In genomic region chr5:36866701-36867250, GRCm38 (mm10) we compare ENCODE assay signal across 24 mouse cellular contexts. TPM values are rescaled to one million over a fixed set of nuclear protein-coding genes. Genes with fewer than 3 reads are reported as not detected.
A peak's percentile ranks its signal among the peaks of the same experiment; 100 is the strongest.
DNase-seq lines count a peak whose midpoint lies in the region; ATAC-seq and TF ChIP-seq lines count a peak whose summit lies in the region.
"Had no signal": no experiment of that assay in that cellular context is flagged by ENCODE, and none has a peak within 500 bp of the region (broad histone marks: within the 10 kb centered on the region; RNA-seq: fewer than 3 reads in every experiment).

No protein-coding gene starts in this region.

- DNase-seq in cerebellum, adult 11 months, result peak; percentile 23
- DNase-seq in left cerebral cortex, adult 2 months (ENCODE audit: extremely low spot score in 1 of 2, low spot score in 2 of 2), result no peak
- no peak for DNase-seq in left cerebral cortex, postnatal 25 days (ENCODE audit: low spot score in 2 of 2)
- DNase-seq in cerebellum, adult 9-10 months, result peak; percentile 41
- no peak for DNase-seq in c-Kit-positive CD71-positive TER-119-positive erythroid progenitor cells, embryonic 14.5 days (ENCODE audit: low spot score)
- DNase-seq in adrenal gland, postnatal 36 days, result no peak
- DNase-seq: adrenal gland, postnatal 10 days; kidney, adult 18-20 months; layer of hippocampus, postnatal 36 days; right cerebral cortex, postnatal 14 days; spleen, adult 18-20 months; thymus, postnatal 25 days had no signal

- H3K27me3 ChIP-seq in hindbrain, embryonic 16.5 days (replicated peaks; ENCODE audit: control insufficient read depth, insufficient read depth, low read length), result peaks cover 11% of the 10 kb centered on the region

- no peak overlapping the region; the same call in 1 of the 2 replicates for H3K9ac ChIP-seq in hindbrain, embryonic 16.5 days (ENCODE audit: low read depth, low read length)
- H3K9ac ChIP-seq: forebrain, embryonic 15.5 days; limb, embryonic 15.5 days; liver, embryonic 15.5 days had no signal

- H3K36me3 ChIP-seq in hindbrain, embryonic 16.5 days (ENCODE audit: control insufficient read depth, insufficient read depth, low read length), result no peaks in the 10 kb centered on the region
- H3K36me3 ChIP-seq: forebrain, embryonic 15.5 days; heart, embryonic 10.5 days; limb, embryonic 15.5 days; liver, embryonic 15.5 days had no signal

- intact Hi-C loops in left cerebral cortex, adult 2 months (cut with DNase I), result loop anchor here (1.0 kb wide), 1 partner anchor 79 kb away; no protein-coding TSS in a partner anchor
- intact Hi-C loops in left cerebral cortex, postnatal 25 days (cut with DNase I), result no loop called here

- WGBS in hindbrain, embryonic 16.5 days, result 67% methylated on average over 7 of the region's 7 CpGs

- no peak for TF ChIP-seq CTCF in left cerebral cortex, adult 2 months (IDR thresholded peaks at IDR 0.05)

- peak overlapping the region; percentile 71; the same call in 1 of the 2 replicates for H3K4me3 ChIP-seq in left cerebral cortex, adult 2 months
- H3K4me3 ChIP-seq in hindbrain, embryonic 16.5 days (ENCODE audit: low read length), result no peak overlapping the region; the same call in 1 of the 2 replicates
- H3K4me3 ChIP-seq: heart, embryonic 10.5 days; limb, embryonic 15.5 days; liver, embryonic 15.5 days had no signal

- H3K9me3 ChIP-seq in hindbrain, embryonic 16.5 days (ENCODE audit: control insufficient read depth, low read length), result no peaks in the 10 kb centered on the region
- H3K9me3 ChIP-seq: forebrain, embryonic 15.5 days; limb, embryonic 15.5 days; liver, embryonic 15.5 days had no signal

- no peak overlapping the region for H3K27ac ChIP-seq in left cerebral cortex, adult 2 months
- no peak overlapping the region for H3K27ac ChIP-seq in hindbrain, embryonic 16.5 days (ENCODE audit: low read depth, low read length)
- H3K27ac ChIP-seq: forebrain, embryonic 15.5 days; heart, embryonic 10.5 days; kidney, postnatal 0 days; limb, embryonic 15.5 days; liver, embryonic 15.5 days had no signal

- ATAC-seq in cerebellum, adult (ENCODE audit: insufficient number of reproducible peaks, low FRiP score, low TSS enrichment), result no peak
- ATAC-seq in hindbrain, embryonic 16.5 days, result no peak
- ATAC-seq: activated CD4-positive, CD25-positive, alpha-beta regulatory T cell, adult 4 months; forebrain, embryonic 15.5 days; Patski had no signal

- H3K4me1 ChIP-seq in hindbrain, embryonic 16.5 days (ENCODE audit: control insufficient read depth, insufficient read depth, low read depth, low read length), result peaks cover 8% of the 10 kb centered on the region; the same call in 1 of the 2 replicates
- H3K4me1 ChIP-seq: liver, embryonic 15.5 days had no signal

- H3K4me2 ChIP-seq in hindbrain, embryonic 16.5 days (ENCODE audit: low read length), result peak overlapping the region; percentile 74
- H3K4me2 ChIP-seq: limb, embryonic 15.5 days; liver, embryonic 15.5 days had no signal

RNA-seq across cellular contexts. Expression of gene Ppp2r2c, which starts 1.5 kb away (rescaled TPM):
- 100 to 1,000 TPM; 448 to 462 TPM for total RNA-seq in left cerebral cortex, adult 2 months (2021)
- total RNA-seq in left cerebral cortex, postnatal 25 days (2021), result 100 to 1,000 TPM; 500 to 508 TPM
- polyA plus RNA-seq in hindbrain, embryonic 16.5 days (2015; fragmentation: Nextera tagmentation; extraction: Ambion mirVana), result 52.4 and 58.2 TPM in 2 replicates
- total RNA-seq in adrenal gland, postnatal 36 days (2021), result 1 to 10 TPM; 4.0 to 6.6 TPM
- total RNA-seq: monocyte, adult 5-6 weeks; neutrophil, adult 5-6 weeks had no signal
- polyA plus RNA-seq: activated CD4-positive, CD25-positive, alpha-beta regulatory T cell, adult 4 months; heart, postnatal 0 days; liver, embryonic 15.5 days had no signal

RNA-seq across cellular contexts. Expression of gene Man2b2, which starts 36.3 kb away (rescaled TPM):
- total RNA-seq in left cerebral cortex, adult 2 months (2021), result 10 to 100 TPM; 25.3 to 25.8 TPM
- 10 to 100 TPM; 26.4 to 28.5 TPM for total RNA-seq in left cerebral cortex, postnatal 25 days (2021)
- polyA plus RNA-seq in hindbrain, embryonic 16.5 days (2015; fragmentation: Nextera tagmentation; extraction: Ambion mirVana), result 13.8 and 15.2 TPM in 2 replicates
- 10 to 100 TPM; 51.1 to 52.1 TPM for total RNA-seq in adrenal gland, postnatal 36 days (2021)

Comparison
In these comparisons a context has a peak if more than half of its experiments do, and no peak if none do; other contexts are left out.
1. DNase-seq: peak in cerebellum, adult 11 months (single experiment) and cerebellum, adult 9-10 months (single experiment); none in left cerebral cortex, adult 2 months (0 of 2), left cerebral cortex, postnatal 25 days (0 of 2), c-Kit-positive CD71-positive TER-119-positive erythroid progenitor cells, embryonic 14.5 days (single experiment) and adrenal gland, postnatal 36 days (0 of 2).
2. RNA of gene Ppp2r2c, which starts 1.5 kb away (total RNA-seq): 500 to 508 TPM in left cerebral cortex, postnatal 25 days and 448 to 462 TPM in left cerebral cortex, adult 2 months; 4.0 to 6.6 TPM in adrenal gland, postnatal 36 days; every median in the first group is over 10 times any median in the second.